Mouse (Mus musculus): ENCODE measurements around the gene Fbf1. TPM values are rescaled to one million over a fixed set of nuclear protein-coding genes. Genes with fewer than 3 reads are reported as not detected.
A peak's percentile ranks its signal among the peaks of the same experiment; 100 is the strongest.
"Not testable (repeated sequence)": the region's sequence is repeated elsewhere in the genome, so short reads cannot be mapped to it uniquely, and the experiment has no call there.

Gene Fbf1
- total RNA-seq, 2 experiments from 2014 or later, result 26.5 to 34.4 TPM

GRCm38 (mm10) chr11:116107777-116108285 is 60.1 kb downstream of the Fbf1 start:
- no peak for DNase-seq

GRCm38 (mm10) chr11:116106963-116107776 is 60.8 kb downstream of the Fbf1 start:
- no peak for DNase-seq

GRCm38 (mm10) chr11:116106154-116106962 is 61.6 kb downstream of the Fbf1 start:
- DNase-seq, result no peak

GRCm38 (mm10) chr11:116105065-116105464 is 62.9 kb downstream of the Fbf1 start:
- no peak for DNase-seq

- peak; percentile 80 for DNase-seq
Measured at GRCm38 (mm10) chr11:116104006-116104646, 63.8 kb downstream of the Fbf1 start.

- DNase-seq, result no peak
Measured at GRCm38 (mm10) chr11:116103572-116103971, 64.4 kb downstream of the Fbf1 start.

- DNase-seq, result no peak
Measured at GRCm38 (mm10) chr11:116102472-116102871, 65.5 kb downstream of the Fbf1 start.

- DNase-seq, result peak; percentile 56
Measured at GRCm38 (mm10) chr11:116101931-116102381, 66.0 kb downstream of the Fbf1 start.

GRCm38 (mm10) chr11:116100839-116101238 is 67.1 kb downstream of the Fbf1 start:
- DNase-seq, result no peak

- DNase-seq, result peak; percentile 52
Measured at GRCm38 (mm10) chr11:116100385-116100784, 67.6 kb downstream of the Fbf1 start.

GRCm38 (mm10) chr11:116099462-116099861 is 68.5 kb downstream of the Fbf1 start:
- no peak for DNase-seq

GRCm38 (mm10) chr11:116098711-116099460 is 69.1 kb downstream of the Fbf1 start:
- no peak for DNase-seq

- DNase-seq, result no peak
Measured at GRCm38 (mm10) chr11:116096213-116097108, 71.5 kb downstream of the Fbf1 start.

- DNase-seq, result peak; percentile 73
Measured at GRCm38 (mm10) chr11:116095573-116095972, 72.4 kb downstream of the Fbf1 start.

- DNase-seq, result no peak
Measured at GRCm38 (mm10) chr11:116093771-116094565, 74.0 kb downstream of the Fbf1 start.

- not testable (repeated sequence) for DNase-seq
Measured at GRCm38 (mm10) chr11:116092959-116093358, 75.0 kb downstream of the Fbf1 start.

All from adrenal gland, postnatal 10 days (tissue).